Mouse (Mus musculus) CD8-positive naive resting alpha-beta T cell, adult 2 months (primary cell): ENCODE data around the gene Ispd.
A peak's percentile ranks its signal among the peaks of the same experiment; 100 is the strongest.
"Not testable (repeated sequence)": the region's sequence is repeated elsewhere in the genome, so short reads cannot be mapped to it uniquely, and the experiment has no call there.

Experiments
- DNase-seq, 2 experiments: peaks; one replicate each; pipeline ENCODE4 v3.0.0; 2022; ENCODE audit warnings: low read depth in 2 of 2, low spot score in 2 of 2

The Ispd gene

DNA sequence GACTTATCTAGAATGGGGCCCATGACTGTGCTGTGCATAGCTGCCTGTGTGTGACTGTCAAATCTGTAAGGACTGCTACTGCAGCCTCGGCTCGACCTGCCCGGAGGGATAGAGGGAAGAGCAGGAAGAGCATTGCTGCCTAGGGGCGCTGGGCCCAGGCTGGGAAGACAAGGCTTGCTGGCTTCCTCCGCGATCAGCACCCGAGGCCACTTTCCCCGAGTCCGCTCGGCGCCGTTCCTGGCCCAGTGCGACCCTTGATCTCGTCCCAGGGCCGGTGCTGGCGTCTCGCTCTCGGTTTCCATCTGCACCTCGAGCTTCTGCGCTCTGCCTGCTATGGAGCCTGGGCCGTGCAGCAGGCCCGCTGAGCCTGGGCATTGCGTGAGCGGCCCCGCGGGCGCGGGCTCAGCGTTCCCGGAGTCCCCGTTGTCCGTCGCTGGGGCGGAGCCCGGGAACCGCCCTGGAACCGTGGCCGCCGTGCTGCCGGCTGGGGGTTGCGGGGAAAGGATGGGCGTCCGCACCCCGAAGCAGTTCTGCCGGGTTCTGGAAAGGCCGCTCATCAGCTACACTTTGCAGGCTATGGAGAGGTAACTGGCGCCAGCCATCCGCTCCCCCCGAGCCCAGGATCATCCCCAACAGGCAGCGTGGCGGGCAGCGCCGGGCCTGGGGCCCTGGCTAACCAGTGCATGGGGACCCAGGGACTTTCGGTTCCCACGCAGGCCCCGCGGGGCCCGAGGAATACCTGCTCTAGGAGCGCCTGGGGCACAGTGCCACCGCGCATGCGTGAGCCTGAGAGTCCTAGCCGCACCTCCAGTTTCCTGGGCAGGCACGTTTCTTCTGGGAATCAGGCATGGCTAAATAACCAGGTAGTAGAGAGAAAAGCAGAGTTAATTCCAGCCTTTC, at the start of gene Ispd, which contains the start of gene D630036H23Rik:
Ispd (plus strand) TSS at position 10 of the 900 bp plus-strand sequence.
D630036H23Rik (minus strand) TSS at position 741 of the 900 bp plus-strand sequence.
- peak; percentile 14 to 35 for DNase-seq

DNA sequence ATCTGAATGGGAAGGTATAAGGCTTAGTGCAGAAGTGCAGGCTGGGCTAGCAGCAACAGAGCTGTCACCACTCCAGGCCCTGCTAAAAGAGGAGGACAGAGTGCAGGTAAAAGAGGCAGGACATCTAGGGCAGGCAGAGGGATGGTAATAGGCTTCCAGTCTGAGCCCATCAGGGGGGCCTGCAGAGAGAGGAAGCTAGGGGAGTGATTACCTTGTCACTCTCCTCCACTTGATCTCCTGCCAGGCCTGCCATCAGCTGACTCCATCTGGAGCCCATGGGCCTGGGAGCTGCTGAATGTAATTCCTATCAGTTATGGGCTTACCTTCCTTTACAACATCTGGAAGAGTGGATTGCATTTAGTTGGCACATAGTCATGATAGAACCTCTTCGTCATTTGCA, 48.6 kb upstream of the Ispd start:
- DNase-seq, result no peak

DNA sequence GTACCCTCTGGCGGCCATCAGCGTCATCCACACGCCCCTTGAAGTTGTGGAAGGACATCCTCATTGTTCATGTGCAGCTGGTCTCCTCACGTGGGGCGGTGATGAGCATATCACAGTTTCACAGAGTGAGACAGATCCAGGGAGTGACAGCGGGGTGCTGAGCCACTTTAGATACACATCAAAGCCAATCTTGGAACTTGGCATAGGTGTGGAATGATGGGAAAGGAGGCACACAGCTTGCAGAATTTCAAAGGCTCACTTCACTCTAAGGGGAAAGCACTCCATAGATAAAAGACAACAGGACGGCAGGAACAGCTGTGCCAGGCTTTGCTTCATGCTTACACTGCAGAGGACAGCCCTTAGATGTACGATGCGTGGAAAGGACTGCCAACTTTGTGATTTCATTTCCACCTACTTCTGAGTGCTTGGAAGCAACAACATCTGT, 47.4 kb upstream of the Ispd start:
- DNase-seq, result no peak

DNA sequence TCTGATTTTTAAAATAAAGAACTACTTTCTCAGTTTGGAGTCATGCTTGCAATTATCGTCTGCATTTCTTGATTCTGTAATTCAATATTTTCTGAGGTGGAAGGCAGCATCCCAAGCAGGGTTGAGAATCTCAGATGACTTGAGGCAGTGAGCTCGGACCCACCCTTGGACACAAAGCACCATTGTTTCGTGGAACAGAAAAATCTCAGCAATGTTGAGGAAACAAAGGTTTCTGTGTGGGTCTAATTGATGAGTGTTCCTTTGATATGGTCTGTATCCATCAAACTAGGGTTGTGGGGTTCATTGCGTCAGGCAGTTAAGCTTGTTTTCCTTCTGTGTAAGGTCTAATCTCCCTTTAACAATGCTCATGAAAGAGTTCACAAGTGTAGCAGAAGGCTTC, 37.1 kb upstream of the Ispd start:
- DNase-seq, result no peak

DNA sequence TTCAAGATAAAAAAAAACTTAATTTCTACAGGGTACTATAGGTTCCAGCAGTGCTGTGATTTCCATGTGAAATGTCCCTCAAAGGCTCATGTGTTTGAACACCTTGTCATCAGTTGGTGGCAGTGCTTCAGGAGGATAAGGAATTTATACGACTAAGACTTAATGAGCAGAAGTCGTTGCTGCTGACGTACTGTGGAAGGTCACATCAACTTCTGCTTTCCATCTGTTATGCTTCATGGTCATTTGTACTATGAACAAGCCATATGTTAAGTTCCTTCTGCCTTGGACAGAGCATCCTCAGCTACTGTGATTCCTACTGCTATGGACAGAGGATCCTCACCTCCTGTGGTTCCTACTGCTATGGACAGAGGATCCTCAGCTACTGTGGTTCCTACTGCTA, 21.2 kb upstream of the Ispd start:
- DNase-seq, result no peak

DNA sequence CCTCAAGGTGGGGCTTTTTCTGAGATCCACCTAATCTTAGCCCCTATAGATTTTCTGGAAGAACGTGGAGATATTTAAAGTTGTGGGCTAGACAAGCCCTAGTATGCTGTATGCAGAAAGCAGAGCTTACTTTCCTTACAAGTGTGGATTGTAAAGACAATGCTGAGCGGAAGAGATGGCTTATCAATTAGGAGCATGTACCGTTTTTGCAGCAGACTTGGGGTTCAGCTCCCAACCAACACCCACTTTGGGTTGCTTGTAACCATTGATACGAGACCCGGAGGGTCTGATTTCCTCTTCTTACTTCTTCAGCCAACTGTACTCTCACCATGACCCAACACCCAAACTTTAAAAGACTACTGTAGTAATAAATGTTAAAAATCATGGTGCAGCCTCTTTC, 20.6 kb upstream of the Ispd start:
- DNase-seq, result no peak

DNA sequence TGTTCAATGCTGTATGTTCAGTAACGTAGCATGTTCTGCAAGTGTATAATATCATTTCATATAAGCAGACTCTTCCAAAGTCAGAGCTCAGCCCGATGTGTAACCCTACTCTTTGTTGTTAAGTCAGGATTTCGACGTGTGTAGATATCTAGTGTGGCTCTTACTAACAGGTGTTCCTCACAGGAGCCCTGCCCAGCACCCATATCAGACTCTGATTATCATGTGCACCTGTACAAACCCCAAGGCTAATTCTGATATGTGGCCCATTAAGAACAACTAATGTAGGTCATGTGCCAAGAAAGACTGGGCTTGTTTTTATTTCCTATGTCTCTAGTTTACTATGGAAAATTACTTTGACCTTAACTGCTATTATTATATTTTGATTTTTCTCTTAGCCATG, 17.2 kb upstream of the Ispd start:
- DNase-seq, result no peak

DNA sequence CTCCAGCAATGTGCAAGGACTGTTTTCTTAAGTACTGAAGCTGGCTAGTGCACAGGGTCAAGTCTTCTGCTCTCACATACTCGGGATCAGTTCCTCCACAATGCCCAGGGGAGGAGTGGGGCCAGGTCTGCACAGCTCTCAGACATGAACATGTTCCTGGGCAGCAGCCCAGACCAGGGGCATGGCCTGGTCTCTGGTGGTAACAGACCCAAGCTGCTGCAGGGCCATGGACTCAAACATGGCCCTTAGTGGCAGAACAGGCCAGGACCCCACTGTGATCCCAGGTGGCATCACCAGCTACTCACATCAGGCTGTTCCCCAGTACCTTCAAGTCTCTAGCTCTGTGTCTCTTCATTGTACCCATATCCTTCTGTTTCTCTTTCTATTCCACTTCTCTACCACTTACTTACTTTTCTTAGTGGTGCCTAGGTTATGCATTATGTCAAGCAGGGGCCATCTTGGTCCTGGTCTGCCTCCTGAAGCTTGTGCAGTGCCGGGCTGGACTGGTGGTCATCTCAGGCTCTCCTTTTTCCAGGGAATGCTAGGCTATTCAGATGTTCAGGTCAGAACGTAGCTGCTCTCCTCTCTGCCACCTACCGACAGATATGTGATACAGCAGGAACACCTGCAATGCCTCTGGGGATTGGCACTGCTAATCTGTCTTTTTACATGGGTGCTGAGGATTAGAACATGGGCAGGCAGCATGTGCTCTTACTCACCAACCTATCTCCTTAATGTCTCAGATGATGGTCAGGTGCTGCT, 7.8 kb upstream of the Ispd start:
- no peak for DNase-seq

DNA sequence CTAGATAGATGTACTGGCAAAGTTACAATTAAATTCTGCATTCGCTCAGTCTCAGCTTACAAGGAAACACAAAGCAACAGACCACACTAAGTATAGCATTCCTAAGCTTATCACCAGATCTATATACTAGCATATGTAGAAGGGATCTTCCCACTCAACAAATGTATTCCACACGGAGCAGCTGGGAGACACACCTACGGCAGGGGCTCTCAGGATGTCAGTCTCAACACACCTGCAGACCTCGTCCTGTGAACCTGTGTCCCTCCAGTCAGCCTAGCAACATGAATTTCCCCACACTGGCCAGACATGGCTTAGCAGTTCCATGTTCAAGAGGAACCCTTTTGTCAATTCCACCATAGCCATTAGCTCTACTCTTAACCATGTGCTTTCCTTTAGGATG, 4.9 kb upstream of the Ispd start:
- not testable (repeated sequence) for DNase-seq

DNA sequence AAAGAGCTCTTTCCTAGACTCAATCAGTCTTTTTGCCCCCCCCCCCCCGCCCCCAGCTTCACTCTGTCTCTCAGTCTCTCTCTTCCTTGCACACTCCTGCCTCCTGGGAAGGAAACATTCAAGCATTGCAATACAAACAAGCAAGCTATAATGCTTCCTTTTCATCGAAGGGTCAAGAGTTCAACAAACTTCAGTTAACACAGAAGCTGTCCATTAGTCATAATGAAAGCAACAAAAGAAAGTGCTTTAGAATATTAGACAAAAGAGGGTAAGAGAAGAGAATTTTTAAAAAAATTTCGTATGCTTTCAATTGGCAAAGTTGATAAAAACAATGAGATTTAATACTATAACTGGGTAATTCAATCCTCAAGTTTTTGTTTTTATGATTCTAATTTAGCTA, 996 bp upstream of the Ispd start:
- DNase-seq, result no peak

DNA sequence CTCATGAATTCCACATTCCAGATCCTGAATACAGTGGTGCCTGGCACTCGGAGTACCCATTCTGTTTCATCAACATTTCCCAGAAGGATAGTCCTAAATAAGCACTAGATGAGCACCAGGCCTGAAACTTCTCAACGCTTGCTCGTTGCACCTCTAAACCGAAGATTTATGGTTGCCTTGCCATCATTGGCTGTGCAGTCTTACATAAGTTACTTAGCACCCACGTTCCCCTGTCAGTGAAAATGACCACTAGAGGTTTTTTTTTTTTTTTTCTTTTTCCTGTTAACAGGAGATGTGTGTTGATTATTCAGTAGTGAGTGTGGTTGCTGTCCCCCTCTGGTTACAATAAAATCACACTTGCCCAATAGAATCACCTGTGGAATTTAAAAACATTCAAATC, 444 bp upstream of the Ispd start:
- DNase-seq, result no peak

DNA sequence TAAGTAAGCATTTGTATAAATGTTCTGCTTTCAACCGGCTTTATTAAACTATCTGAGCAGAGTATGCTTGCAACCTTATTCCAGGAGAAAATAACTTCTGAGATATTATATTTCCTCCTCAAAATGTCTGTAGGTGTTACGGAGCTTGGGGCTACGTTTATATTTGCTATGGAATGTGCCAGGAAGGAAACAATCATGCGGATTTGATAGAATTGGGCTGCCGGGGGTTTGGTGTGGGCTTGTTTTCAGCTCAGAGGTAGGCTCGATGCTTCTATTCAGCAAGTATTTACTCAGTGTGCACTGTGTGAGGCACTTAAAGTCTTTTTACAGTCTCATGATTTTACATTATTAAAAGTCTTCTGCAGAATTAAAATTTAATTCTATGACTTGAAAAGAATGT, 4.1 kb downstream of the Ispd start:
- no peak for DNase-seq

DNA sequence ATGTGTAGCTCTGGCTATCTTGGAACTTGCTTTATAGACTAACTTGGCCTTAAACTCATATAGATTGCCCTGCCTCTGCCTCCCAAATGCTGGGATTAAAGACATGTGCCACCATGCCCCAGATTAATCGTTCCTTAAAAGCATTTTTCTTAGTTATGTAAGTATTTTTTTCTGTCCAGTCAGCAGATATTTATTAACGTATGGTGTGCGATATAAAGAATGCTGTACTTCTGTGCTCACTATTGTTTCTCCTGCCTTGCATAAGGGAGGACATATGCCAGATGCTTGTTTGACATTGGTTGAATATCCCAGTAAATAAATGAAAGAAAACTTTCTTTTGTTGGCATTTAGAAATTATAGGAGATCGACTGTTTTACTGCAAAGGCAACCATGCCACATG, 5.7 kb downstream of the Ispd start:
- no peak for DNase-seq

DNA sequence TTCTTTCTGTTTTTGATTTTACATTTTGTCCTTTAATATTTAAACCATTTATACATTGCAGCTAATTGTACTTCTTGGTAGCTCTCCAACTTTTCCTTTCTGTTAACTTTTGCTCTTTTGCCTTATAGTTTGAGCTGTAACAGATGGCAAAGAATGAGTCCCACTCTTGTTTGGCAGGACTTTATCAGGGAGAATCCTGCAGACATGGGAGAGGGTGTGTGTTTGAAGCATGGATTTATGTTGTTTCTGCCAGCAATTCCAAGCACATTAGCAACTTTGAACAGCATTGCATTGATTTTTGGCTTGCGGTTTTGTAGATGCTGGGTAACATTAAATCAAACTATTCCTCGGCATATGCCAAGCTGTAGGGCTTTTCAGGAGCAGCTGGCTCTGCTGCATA, 13.9 kb downstream of the Ispd start:
- DNase-seq, result no peak

DNA sequence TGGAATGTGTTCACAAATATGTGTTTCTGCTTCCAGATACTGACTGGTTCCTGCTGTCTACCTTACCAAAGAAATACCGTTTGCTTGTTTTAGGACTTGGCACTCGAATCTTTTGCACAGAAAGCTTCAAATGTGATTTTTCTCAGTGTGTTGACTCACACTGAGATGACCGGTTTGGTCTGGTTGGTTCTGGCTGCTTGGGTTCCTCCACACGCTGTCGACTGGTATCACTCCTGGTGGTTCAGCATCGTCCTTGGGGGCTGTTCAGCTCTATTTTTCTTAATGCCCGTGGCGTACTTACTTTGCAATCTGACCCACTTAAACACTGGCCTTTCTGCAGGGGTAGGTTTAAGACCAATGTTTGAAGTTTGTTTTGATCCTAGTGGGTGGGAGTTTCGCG, 42.4 kb downstream of the Ispd start:
- no peak for DNase-seq

DNA sequence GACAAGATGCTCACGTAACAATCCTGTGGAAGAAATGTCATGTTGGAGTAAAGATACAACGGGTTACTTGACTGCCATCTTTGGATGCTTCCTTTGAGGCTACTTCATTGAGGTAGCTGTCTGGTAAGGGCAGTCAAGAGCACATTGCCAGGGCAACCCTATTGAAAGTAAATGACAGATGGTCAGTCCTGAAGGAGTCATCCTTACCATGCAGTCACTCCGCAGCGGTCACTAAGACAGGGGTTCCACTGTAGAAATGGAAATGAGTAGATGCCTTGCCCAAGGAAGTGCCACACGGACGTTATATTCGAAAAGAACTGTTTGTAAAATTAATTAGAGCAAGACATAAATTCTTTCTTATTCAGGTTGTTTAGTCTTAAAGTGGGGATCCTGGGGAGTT, 44.0 kb downstream of the Ispd start:
- no peak for DNase-seq

DNA sequence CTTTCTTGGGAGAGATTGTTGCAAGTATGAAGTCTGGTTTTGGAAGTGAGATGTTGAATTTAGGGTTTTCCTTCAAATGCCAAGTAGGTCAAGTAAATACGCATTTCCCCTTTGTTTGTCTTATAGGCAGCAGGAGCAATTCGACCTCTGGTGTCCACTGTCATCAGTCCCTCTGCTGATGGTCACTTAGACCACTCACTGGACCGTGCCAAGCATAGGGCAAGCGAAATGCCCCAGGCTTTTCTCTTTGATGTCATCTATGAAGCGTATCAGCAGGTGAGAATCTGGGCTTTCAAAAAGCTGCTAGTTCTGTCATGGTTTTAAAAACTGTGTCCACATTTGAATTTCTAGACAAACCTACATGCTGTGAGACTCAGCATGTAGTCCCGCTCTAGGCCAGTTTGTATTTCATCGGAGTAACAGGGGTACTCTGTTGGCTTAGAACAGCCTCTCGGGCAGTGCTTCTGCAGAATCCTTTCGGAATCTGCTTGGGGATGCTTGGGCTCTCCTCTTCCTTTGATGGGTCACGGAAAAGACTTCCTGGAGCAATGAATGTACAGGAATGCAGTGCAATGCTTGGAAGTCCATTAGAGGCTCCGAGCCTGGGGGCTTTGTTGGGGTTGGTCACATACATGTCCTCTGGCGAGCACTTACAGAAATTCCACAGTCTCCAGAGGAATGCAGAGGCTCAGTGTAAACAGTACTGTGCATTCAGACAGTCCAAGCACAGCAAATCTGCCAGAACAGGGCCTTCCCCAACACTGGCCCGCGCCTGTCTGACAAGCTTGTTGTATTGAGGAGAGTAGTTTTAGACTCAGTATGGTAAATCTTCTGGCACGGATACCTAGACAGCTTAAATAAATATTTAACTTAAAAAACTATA, 45.2 kb downstream of the Ispd start:
- DNase-seq, result no peak

DNA sequence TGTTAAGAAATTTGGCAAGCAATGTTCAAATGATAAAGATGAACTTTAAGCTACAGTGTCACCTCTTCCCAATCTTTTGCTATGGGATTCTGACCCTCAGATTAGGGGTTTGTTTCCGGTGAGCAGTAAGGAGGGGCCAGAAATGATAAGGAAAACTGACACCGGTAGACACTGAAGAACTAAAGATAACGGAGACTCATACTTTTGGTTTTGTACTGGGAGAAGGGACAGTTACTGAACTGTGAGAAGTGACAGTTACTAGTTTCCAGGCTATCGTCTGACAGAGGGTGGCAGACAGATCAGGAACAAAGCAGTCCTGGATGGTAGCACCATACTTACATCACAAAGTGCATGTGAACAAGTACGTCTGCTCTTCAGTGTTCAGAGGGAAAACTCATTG, 55.7 kb downstream of the Ispd start:
- DNase-seq, result no peak

DNA sequence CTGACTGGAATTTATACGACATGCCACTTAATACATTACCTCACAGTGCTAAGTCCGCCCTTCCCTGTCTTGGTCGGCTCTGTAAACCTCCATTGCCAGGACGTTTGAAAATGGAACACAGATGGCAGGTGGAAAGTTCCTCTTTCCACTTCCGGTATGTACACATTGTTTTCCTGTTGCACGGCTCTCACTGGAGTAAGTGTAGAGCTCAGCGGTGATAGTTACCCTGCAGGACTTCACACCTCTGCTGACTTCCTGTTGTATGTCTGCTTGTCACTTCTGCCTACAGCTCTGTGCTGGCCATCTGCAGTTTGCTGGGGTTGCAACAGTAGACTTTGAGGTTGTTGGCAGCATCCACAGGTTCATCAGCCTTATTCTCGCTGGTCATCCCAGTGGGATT, 58.1 kb downstream of the Ispd start:
- DNase-seq, result no peak

DNA sequence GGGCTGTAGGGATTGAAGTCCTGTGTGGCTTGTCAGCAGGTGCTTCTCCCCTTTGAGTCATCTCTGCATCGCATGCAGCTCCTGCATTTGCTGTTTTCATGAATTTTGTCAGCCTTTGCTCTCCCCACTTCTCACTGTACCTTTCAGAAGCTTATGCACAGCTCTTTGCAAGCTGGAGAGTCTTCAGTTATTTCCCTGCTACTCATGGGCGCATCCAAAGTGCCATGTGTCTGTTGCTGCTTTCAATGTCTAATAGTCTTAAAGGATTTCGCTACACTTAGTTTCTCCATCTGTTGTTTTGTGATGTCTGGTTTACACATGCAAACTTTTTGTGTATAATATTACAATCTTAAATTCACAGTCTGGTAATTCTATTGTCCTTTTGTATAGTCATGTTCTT, 74.8 kb downstream of the Ispd start:
- no peak for DNase-seq

DNA sequence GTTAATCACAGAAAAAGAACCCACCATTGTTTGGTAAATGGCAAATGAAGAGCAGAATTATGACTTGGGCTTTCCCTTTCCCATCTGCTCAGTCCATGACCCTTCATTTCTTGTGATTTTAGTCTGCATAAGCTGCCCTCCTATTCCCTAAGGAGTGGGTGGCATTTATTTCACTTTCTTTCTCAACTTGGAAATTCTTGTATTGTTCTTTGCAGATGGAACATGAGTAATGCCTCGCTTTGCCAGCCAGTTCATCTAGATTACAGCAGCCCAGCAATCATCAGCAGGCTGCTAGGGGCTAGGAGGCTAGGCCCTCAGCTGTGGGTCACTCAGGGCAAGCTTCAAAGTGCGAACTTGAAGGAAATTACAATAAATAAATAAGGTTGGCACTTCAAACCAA, 76.5 kb downstream of the Ispd start:
- DNase-seq, result no peak
